Mouse (Mus musculus) common myeloid progenitor, adult 5-6 weeks (primary cell): ENCODE measurements at regions not wholly inside any gene's neighbourhood (a gene's known extent, or its start where the extent isn't known, plus 50 kb on each side); places are given as distances from the start of the nearest gene placed in this dataset.
A peak's percentile ranks its signal among the peaks of the same experiment; 100 is the strongest.

ENCODE experiments used
- ATAC-seq: replicated peaks from 2 replicates; pipeline ENCODE4 v1.8.0; 2016; ENCODE audit warnings: low read depth, mild to moderate bottlenecking, moderate TSS enrichment, inconsistent platforms; ENCODE audit not compliant: poor library complexity, severe bottlenecking

DNA sequence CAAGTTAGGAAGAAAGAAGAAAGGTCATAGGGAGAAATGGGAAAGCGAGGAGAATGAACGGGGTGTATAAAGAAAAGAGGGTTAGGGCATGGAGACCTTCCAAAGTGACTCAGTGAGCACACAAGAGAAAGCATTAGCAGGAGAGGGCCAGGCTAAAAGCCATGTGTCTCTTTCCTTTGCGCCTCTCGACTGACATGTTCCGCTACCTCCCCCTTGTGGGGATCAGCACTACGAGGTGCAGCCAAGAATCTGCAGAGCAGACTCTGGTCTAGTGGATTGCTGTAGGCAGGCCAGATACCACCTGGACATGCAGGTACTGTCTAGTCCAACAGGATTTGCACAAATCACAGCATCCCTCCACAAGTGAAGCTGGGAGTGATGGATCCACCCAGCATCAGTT is 54.0 kb downstream of the Kcna5 start:
- no peak for ATAC-seq

DNA sequence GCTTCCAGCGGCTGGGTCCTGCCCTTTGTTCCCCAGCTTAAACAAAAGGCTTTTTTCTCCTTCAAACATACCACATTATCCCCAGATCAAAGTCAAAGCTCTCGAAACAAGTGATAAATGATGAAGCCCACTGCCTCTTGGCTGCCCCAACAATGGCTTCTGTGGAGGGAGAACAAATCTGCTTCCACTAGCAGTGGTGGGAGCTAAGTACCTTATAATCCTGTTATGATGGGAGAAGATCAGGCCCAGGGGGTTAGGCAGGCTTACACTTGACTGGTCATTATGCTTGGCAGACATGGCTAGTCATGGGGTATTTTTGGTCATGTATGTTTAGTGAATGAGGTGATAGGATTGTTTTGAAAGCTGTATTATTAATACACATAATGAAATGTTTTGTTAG is 57.7 kb downstream of the Kcna5 start:
- ATAC-seq, result no peak

DNA sequence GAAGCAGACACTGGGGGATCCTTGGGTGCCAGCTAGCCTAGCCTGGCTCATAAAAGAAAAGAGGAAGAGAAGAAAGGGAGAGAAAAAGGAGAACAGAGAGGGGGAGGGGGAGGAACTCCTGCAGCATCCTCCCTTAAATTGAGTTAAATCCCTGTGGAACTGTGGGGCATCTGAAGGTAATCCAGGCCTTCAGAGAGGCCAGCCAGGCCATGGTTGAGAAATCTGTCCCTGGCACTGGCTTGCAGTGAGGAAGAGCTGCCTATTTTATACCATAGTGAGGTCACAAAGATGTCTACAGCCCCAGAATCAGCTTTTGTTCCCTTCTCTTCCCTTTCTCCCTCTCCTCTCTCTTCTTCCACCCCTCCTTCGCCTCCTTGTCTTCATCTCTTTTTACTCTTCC is 58.5 kb downstream of the Kcna5 start:
- ATAC-seq, result no peak

DNA sequence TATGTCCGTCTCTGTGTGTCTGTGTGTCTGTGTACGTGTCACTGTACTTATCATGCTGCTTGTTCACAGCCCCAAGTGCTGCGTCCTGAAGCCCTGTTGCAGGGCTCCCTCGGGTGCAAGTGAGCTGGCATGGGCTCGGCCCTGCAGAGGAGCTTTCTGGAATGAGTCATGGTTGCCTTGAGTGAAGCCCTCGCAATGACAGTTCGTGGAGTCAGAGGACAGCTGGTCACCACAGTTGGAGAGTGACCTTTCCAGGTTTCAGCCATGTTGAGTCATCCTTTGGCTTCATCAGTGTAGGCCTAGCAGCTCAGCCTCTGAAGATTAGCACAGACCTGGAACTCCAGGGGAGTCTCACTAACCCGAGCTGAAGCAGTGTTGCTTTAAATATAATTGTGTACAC is 59.7 kb downstream of the Kcna5 start:
- ATAC-seq, result no peak

DNA sequence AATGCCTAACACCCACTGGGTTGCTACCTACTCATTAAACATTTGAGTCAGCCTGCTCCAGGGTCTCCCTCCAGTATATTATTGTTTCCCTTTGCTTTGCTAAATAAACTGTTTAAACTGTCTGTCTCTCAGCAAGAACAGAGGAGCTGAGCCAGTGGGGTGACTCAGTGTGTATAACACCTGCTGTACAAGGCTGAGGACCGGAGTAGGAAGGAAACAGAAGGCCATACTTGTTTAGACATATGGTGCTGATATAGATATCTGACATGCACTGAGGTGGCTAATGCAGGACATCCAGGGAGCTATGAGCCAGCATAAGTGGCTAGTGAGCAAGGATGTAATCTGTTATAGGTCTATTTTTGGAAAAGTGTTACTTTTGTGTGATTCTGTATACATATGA is 81.5 kb downstream of the Kcna5 start:
- ATAC-seq, result no peak

DNA sequence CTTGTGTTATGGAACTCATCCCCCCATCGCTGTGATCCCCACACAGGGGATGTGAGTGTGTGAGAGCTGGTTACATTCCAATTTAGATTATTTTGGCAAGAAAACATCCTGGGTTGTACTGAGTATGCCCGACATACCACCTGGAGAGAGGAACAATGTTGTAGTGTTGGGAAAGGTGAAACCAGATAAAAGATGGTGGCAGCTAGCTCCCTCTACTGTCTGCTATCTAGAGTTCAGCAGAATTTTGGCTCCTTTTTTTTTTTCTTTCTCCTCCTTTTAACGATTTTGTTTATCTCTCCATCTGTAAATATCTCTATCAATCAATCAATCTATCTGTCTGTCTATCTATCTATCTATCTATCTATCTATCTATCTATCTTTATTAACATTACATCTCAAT is 89.7 kb downstream of the Kcna5 start:
- ATAC-seq, result no peak

DNA sequence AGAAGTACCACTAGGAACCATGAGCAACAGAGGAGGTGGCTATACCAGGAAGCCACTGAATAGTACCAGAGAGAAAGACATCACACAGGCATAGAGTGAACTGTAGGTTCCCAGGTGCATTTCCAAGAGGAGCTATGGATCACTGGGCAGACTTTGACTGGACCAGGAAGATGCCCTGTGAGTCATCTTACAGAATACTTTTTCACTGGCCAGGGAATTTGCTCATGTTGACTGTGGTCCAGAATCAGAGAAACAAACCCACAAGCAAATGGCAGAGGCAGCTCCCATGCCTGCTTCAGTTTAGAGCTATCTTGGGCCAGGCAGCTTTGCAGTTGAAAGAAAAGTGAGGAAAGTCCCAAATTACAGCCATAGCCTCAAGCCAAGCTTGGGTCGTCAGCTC is 95.0 kb downstream of the Kcna5 start:
- ATAC-seq, result no peak

DNA sequence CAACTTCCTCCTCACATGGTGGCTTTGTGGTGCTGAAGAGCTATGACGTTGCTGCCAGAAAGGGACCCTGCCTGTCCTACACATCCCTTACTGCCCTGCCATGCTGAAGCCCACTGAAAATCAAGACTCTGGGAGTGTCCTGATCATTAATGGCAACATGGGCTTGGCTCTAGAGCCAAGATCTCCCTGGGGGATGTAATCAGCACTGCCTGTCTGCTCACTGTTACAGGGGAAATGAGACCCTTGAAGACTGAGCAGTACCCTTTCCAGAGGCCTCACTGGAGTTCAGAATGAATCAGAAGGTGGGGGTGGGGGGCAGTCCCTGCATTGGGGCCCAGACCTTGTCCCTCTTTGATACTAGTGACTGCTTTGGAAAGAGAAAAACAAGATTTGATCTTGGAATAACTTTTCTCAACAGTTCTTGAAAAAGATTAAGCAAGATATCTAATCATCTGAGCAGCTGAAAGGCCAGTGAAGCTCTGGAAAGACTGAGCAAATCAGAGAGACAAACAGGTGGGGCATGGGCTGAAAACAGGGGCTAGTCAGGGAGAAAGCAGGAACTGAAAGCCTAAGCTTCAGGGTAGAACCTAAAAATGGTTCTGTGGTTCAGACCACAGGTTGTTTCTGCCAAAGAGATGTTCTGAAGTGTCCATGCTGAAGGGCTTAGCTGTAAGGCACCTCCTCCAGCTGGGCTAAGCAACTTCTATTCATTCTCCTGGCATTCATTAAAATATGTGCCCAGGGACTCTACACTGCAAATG is 97.1 kb downstream of the Kcna5 start:
- ATAC-seq, result peak; percentile 62

DNA sequence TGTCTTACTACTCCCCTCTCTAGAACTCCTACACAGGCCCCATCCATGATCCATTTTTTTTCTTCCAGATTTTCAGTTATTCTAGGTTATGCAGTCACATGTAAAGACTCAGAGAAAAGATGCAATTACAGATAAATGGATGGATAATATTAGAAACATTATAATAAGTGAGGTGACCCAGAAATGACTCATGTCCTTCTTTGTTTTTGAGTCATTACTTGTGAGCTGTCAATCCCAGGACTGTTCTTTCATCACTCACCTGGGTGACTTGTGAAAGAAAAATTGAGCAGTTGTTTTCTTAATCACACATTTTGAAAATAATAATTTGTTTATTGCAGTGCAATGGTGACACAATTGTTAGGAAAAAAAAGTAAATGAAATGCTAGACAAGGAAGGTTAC is 108.0 kb downstream of the Kcna5 start:
- ATAC-seq, result no peak

DNA sequence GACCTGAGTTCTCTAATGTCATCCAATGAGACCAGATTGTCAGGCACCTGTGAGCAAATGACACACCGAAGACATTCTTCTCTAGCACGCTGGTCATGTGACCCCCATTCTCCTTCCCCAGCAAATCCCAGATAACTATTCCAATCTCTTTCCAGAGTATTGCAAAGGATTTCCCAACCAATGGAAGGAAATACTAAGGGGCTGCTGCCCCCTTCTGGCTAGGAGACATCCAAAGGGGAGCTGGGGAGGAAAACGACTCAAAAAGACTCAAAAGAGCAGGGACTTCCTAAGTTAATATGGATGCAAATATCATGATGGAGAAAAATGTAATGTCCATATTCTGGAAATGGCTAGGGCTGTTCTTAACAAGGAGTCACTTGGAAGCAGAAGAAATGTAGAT is 129.5 kb downstream of the Kcna5 start:
- ATAC-seq, result no peak

DNA sequence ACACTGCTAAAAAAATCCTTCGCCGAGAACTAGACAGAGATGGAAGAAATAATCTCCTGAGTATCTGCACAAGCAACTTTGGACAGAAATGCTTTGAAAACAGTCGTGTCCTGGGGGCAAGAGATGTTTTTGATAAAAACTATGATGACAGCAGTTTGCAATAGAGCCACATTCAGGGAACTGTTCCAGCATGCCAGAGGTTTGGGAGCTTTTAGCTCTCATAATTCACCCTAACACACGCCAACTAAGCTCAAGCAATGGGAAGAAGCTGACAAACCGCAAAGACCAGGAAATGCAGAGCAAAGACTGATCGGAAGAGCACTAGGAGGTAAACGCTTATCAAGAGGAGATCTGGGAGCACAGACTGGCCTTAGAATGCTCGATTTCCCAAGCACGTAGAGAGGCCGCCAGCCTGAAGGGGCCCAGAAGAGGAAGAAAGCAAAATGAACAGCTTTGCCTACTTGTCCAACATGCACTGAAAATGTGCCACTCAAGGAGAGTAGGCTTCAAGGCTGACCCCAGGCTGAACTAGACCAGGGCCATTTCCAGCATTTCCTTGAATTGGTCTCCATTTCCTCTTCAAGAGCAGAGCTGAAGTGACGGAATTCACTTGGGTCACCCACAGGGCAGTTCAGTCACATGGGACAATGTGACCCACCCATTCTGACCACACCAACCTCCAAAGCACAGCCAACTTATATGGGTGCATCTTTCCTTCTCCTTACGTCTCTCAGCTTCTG is 130.7 kb downstream of the Kcna5 start:
- no peak for ATAC-seq

DNA sequence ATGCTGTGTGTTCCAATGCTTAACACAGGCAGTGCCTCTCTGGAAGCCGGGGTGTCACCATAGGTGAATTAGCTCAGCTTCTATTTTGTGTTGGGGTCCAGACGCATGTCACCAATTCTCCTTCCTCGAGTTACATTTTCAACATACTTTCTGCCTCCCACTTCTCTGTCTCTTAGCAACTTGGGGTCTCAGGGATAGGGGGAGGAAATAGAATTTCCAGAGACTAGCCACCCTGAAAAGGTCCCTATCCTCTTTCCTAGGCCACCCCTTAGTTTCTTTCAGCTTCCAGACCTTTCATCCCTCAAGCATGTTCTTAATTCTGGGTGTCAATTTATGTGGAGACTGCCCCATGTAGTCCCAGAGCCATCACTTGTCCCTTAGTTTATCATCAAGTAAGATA is 135.6 kb downstream of the Kcna5 start:
- no peak for ATAC-seq

DNA sequence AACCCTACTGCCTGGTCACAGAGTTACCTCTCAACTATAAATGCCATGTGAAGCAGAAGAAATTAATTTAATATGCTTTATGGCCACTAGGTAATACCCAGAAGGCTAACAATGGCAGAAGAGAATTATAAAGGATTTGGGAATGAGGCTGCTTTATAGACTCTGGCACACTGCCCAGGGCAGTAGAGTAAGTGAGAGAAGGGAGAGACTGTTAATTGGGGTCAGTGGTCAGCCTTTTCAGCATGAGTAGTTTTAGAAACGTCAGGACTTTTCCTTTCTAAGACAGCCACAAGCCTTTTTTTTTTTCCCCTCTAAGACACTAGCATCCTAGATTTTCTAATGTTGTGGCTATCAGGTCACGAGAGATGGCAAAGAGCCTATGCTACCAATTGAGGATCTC is 136.6 kb downstream of the Kcna5 start:
- ATAC-seq, result no peak

DNA sequence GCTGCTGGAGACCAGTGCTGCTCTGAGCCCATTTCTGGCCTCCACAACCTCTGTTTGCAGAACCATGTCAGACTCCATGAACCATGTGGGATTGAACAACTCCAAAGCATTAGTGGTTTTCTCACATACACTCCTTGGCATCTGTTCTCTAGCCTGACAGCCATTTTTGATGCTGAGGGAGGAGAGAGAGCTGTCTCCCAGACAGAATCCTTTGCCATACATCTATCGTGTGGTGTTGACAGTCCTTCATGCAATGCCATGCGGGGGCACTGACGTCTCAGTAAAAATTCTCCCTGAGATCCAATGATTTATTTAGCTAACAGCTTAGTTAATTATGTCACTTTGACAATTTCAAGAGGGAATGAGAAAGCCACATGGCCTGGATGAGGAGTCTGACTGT is 140.2 kb downstream of the Kcna5 start:
- ATAC-seq, result no peak

DNA sequence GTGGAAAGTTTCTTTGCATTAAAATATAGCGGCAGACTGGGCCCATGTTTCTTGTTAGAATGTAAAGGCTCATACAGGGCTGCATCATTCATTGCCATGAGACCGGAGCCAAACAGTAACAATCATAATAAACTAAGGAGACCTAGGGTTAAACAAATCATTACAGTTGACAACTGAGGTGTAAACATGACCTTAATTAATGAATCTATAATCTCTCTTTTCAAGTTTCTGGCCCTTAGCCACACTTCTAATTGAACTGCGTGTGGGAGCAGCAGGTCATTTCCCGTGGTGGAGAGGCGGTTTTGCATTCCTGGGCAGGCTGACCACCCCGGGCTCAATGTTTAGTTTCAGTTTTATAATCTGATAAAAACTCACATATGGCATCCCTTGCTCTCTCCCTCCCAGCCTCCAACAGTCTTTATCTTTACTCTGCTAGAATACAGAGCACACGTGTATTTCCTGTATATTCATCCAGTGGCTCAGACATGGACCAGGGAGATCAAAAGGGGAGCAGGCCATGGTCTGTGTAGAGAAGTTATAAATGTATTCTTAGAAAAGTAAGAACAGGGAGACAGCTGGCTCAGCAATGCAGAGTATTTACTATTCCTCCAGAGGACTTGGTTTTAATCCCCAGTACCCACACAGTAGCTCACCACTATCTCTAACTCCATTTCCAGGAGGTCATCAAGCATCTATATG is 141.0 kb downstream of the Kcna5 start:
- ATAC-seq, result no peak

DNA sequence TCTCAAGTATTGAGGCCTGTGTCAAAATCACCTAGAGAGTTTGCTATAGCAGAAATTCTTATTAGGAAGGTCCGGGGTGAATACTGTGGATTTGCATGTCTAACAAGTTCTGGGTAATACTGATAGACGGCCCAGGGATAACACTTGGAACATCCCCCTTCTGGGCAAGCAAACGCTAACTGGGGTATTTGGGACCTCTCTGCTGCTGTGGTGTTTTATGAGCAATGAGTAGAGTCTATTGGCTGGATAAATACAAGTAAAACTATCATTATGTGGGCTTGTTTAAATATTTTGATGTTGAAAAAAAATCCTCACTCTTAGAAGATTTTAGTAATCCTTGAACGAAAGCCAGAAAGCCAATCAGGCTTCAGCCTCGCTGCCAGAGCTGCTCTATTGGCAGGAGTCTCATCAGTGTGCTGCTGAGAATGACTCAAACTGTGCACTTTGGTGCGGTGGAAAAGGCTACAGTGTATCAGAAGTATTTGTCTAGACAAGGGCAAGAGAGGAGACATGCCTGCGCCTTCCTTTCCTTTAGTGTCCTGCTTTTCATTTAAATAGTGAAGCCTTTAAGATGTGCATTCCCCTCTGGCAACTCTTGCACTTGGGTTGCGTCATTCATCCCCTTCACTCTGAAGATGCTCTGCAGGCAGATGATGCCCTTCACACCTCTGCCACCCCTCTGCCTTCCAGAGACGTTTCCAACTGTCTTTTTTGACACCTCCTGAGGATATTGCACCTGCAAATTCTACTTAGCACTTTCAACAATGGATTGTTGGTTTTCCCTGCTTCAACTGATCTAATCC is 150.8 kb downstream of the Kcna5 start:
- no peak for ATAC-seq

DNA sequence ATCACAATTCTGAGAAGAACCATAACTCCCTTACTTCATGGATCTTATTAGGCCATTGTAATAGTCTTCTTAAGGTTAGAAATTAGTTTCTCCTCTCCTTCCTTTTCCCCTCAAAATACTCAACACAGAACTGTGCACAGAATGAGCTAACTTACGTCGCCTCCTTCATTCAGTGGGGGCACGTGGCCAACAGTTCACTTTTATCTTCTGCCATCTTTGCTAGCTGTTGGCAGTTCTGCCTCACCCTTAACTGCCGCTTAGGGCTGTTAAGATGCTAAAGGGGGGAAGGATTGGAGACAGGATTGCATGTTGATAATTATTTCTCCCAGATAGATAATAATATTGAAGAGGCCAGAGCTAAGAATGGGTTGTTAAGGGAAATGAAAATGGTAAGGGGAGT is 158.0 kb downstream of the Kcna5 start:
- ATAC-seq, result no peak

DNA sequence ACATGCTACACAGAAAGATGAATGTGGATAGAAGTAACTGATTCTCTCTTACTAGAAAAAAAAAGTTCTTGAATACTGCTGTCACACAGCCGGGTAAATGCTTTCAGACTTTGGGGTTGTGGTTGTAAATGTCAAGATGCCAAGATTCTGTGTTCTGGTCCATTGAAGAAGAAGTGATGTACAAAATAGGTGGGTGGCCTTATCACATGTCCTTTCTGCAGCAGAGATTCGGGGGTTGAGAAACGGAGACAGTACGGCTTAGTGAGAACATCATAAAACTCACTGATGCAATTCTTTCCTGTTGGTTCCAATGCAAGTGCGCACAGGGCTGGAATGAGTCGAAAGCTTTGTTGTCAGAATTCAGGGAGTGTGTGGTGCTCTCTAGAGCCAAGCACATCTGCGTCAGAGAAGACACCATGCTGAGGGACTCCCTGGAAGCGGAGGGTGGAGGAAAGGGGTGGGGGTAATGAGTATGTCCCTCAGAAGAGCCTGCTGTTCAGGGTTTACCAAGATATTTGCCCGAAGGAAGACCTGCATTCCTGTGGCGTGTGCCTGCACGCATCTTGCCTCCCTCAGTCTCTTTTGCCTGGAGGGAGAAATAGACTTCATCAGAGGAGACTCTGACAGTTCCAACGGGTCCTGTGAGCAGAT is 160.1 kb downstream of the Kcna5 start:
- ATAC-seq, result no peak

DNA sequence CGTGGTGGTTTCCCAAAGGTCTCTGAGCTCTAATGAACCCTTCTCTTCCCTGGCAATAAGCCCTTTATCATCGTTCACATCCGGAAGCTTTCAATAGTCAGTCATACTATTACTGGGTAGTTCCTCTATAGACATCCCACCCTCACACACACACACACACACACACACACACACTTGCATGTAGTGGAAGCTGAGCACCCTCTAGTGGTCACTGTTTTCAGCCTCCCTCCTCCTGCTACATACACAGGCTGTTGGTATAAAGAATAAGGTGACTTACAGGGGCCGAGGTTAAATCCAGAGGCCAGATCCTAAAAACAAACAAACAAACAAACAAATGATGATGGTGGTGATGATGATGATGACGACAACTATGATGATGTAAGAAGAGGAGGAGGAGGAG is 163.2 kb downstream of the Kcna5 start:
- peak; percentile 62; the same call in 1 of the 2 replicates for ATAC-seq

DNA sequence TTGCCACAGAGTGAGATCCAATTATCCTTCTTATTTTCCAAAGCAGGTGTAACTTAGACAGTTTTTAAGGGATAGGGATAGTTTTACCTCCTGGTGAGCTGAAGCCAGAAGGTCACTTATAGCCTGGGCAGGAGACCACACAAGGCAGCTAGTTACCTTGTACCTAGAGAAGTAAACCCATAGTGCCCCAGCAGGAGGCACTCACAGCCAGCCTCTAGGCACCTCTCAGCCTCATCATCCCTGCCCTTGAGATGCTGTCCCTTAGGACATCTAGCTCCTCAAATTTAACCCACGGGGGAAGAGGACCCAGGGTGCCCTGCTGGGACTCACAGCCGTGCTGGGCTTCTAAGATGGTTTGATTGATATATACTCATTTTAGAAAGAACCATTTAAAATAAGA is 163.7 kb downstream of the Kcna5 start:
- ATAC-seq, result no peak
